Comparison of ENCODE assay signal across 9 mouse cellular contexts in genomic region chr13:34150271-34151027, GRCm38 (mm10). TPM values are rescaled to one million over a fixed set of nuclear protein-coding genes. Genes with fewer than 3 reads are reported as not detected.
DNase-seq lines count a peak whose midpoint lies in the region; ATAC-seq and TF ChIP-seq lines count a peak whose summit lies in the region.
"Had no signal": no experiment of that assay in that cellular context is flagged by ENCODE, and none has a peak within 500 bp of the region (broad histone marks: within the 10 kb centered on the region; RNA-seq: fewer than 3 reads in every experiment).

No protein-coding gene starts in this region.

- H3K4me2 ChIP-seq in lung, embryonic 14.5 days: peak overlapping the region; percentile 74
- peak overlapping the region; percentile 32 for H3K4me2 ChIP-seq in embryonic facial prominence, embryonic 15.5 days (replicated peaks)
- H3K4me2 ChIP-seq in hindbrain, postnatal 0 days (ENCODE audit: low read depth, low read length): peak overlapping the region; percentile 57
- H3K4me2 ChIP-seq in liver, embryonic 13.5 days: peak overlapping the region; percentile 19; the same call in 1 of the 2 replicates
- H3K4me2 ChIP-seq in stomach, embryonic 16.5 days (ENCODE audit: low read depth, low read length): peak overlapping the region; percentile 36

- no peak overlapping the region for H3K4me3 ChIP-seq in lung, embryonic 14.5 days (ENCODE audit: low read depth, low read length)
- peak overlapping the region; percentile 10; the same call in 1 of the 2 replicates for H3K4me3 ChIP-seq in embryonic facial prominence, embryonic 15.5 days (replicated peaks)
- H3K4me3 ChIP-seq in hindbrain, postnatal 0 days (ENCODE audit: low read length): peak overlapping the region; percentile 24
- H3K4me3 ChIP-seq in liver, embryonic 13.5 days (replicated peaks): no peak overlapping the region
- H3K4me3 ChIP-seq in stomach, embryonic 16.5 days (replicated peaks; ENCODE audit: low read length): peak overlapping the region; percentile 2; the same call in 1 of the 2 replicates

- TF ChIP-seq CTCF in lung, embryonic 14.5 days (IDR thresholded peaks at IDR 0.05; ENCODE audit: low read depth): no peak
- no peak for TF ChIP-seq CTCF in hindbrain, postnatal 0 days (IDR thresholded peaks at IDR 0.05; ENCODE audit: low read depth)

- no peak overlapping the region for H3K27ac ChIP-seq in lung, embryonic 14.5 days (ENCODE audit: low read depth)
- H3K27ac ChIP-seq in embryonic facial prominence, embryonic 15.5 days (replicated peaks): peak overlapping the region; percentile 88; the same call in 1 of the 2 replicates
- peak overlapping the region; percentile 92 for H3K27ac ChIP-seq in hindbrain, postnatal 0 days
- H3K27ac ChIP-seq in liver, embryonic 13.5 days: no peak overlapping the region
- peak overlapping the region; percentile 47 for H3K27ac ChIP-seq in stomach, embryonic 16.5 days (ENCODE audit: low read length)

- WGBS in lung, embryonic 14.5 days: 9% methylated on average over 19 of the region's 19 CpGs
- WGBS in embryonic facial prominence, embryonic 15.5 days: 8% methylated on average over 19 of the region's 19 CpGs
- WGBS in hindbrain, postnatal 0 days: 7% methylated on average over 19 of the region's 19 CpGs
- WGBS in liver, embryonic 13.5 days (ENCODE audit: insufficient replicate concordance): 20% methylated on average over 19 of the region's 19 CpGs
- WGBS in stomach, embryonic 16.5 days: 10% methylated on average over 19 of the region's 19 CpGs

- no peaks in the 10 kb centered on the region for H3K9me3 ChIP-seq in lung, embryonic 14.5 days (ENCODE audit: low read depth, low read length)
- no peaks in the 10 kb centered on the region for H3K9me3 ChIP-seq in embryonic facial prominence, embryonic 15.5 days (replicated peaks)
- H3K9me3 ChIP-seq in hindbrain, postnatal 0 days (ENCODE audit: low read length): no peaks in the 10 kb centered on the region
- H3K9me3 ChIP-seq in liver, embryonic 13.5 days (replicated peaks): no peaks in the 10 kb centered on the region
- H3K9me3 ChIP-seq in stomach, embryonic 16.5 days (replicated peaks; ENCODE audit: control insufficient read depth, low read length): no peaks in the 10 kb centered on the region

- no peak for ATAC-seq in lung, embryonic 14.5 days (ENCODE audit: insufficient read depth)
- ATAC-seq in embryonic facial prominence, embryonic 15.5 days (ENCODE audit: insufficient number of reproducible peaks, low FRiP score, low TSS enrichment, low read depth): no peak
- ATAC-seq in hindbrain, postnatal 0 days: 0 out of 2 replicates have a peak, but pooled peaks have one; percentile 4
- ATAC-seq in liver, embryonic 13.5 days (ENCODE audit: low read depth): no peak
- no peak for ATAC-seq in stomach, embryonic 16.5 days (ENCODE audit: insufficient read depth, low FRiP score)
- ATAC-seq in megakaryocyte-erythroid progenitor cell, adult 5-6 weeks (replicated peaks; ENCODE audit: low FRiP score, low TSS enrichment, poor library complexity, severe bottlenecking): no peak

- peak; percentile 37 for DNase-seq in lung, embryonic 14.5 days
- DNase-seq in lung, postnatal 14 days: no peak
- peak; percentile 85 for DNase-seq in hindbrain, postnatal 0 days (ENCODE audit: low spot score)
- DNase-seq in liver, embryonic 13.5 days: no peak
- DNase-seq in lung, postnatal 10 days: no peak

- peaks cover 10% of the 10 kb centered on the region for H3K4me1 ChIP-seq in lung, embryonic 14.5 days (ENCODE audit: insufficient read depth)
- peaks cover 33% of the 10 kb centered on the region for H3K4me1 ChIP-seq in embryonic facial prominence, embryonic 15.5 days
- H3K4me1 ChIP-seq in hindbrain, postnatal 0 days (ENCODE audit: insufficient read depth, low read length): peaks cover 15% of the 10 kb centered on the region
- H3K4me1 ChIP-seq in liver, embryonic 13.5 days (replicated peaks): peaks cover 23% of the 10 kb centered on the region
- H3K4me1 ChIP-seq in stomach, embryonic 16.5 days (ENCODE audit: control insufficient read depth, insufficient read depth, low read length): peaks cover 20% of the 10 kb centered on the region

- 0 out of 2 replicates have a peak overlapping the region, but pooled peaks have one; percentile 10 for H3K9ac ChIP-seq in lung, embryonic 14.5 days
- no peak overlapping the region for H3K9ac ChIP-seq in embryonic facial prominence, embryonic 15.5 days
- H3K9ac ChIP-seq in hindbrain, postnatal 0 days (replicated peaks; ENCODE audit: low read length): peak overlapping the region; percentile 52
- no peak overlapping the region for H3K9ac ChIP-seq in liver, embryonic 13.5 days
- H3K9ac ChIP-seq in stomach, embryonic 16.5 days (ENCODE audit: low read length): peak overlapping the region; percentile 37

- no peaks in the 10 kb centered on the region for H3K27me3 ChIP-seq in lung, embryonic 14.5 days (ENCODE audit: insufficient read depth, low read length)
- no peaks in the 10 kb centered on the region for H3K27me3 ChIP-seq in embryonic facial prominence, embryonic 15.5 days
- H3K27me3 ChIP-seq in hindbrain, postnatal 0 days (ENCODE audit: insufficient read depth, low read length): no peaks in the 10 kb centered on the region
- peaks cover 38% of the 10 kb centered on the region for H3K27me3 ChIP-seq in liver, embryonic 13.5 days
- H3K27me3 ChIP-seq in stomach, embryonic 16.5 days (ENCODE audit: control insufficient read depth, insufficient read depth, low read length): no peaks in the 10 kb centered on the region

- H3K36me3 ChIP-seq in lung, embryonic 14.5 days (ENCODE audit: insufficient read depth): no peaks in the 10 kb centered on the region
- no peaks in the 10 kb centered on the region for H3K36me3 ChIP-seq in embryonic facial prominence, embryonic 15.5 days
- no peaks in the 10 kb centered on the region for H3K36me3 ChIP-seq in hindbrain, postnatal 0 days (ENCODE audit: insufficient read depth, low read length)
- H3K36me3 ChIP-seq in liver, embryonic 13.5 days: no peaks in the 10 kb centered on the region
- H3K36me3 ChIP-seq in stomach, embryonic 16.5 days (ENCODE audit: control insufficient read depth, insufficient read depth, low read length): no peaks in the 10 kb centered on the region

RNA-seq across cellular contexts. Expression of gene Psmg4, which starts 12.3 kb away (rescaled TPM):
- 73.7 and 78.0 TPM in 2 replicates for polyA plus RNA-seq in lung, embryonic 14.5 days (2014; fragmentation: Nextera tagmentation; extraction: Ambion mirVana)
- polyA plus RNA-seq in embryonic facial prominence, embryonic 15.5 days (2015; fragmentation: Nextera tagmentation; extraction: Ambion mirVana): 72.6 and 76.4 TPM in 2 replicates
- 41.6 and 75.9 TPM in 2 replicates for total RNA-seq in hindbrain, postnatal 0 days (2014; rRNA removed)
- 88.5 and 92.0 TPM in 2 replicates for polyA plus RNA-seq in hindbrain, postnatal 0 days (2015; fragmentation: Nextera tagmentation; extraction: Ambion mirVana)
- polyA plus RNA-seq in liver, embryonic 13.5 days (2015; fragmentation: Nextera tagmentation; extraction: Ambion mirVana): 50.0 and 51.6 TPM in 2 replicates
- 58.8 and 62.9 TPM in 2 replicates for polyA plus RNA-seq in stomach, embryonic 16.5 days (2015; fragmentation: Nextera tagmentation; extraction: Ambion mirVana)
- total RNA-seq in megakaryocyte-erythroid progenitor cell, adult 5-6 weeks (2014; fragmentation: Nextera tagmentation): 53.4 and 73.9 TPM in 2 replicates
- total RNA-seq in megakaryocyte-erythroid progenitor cell, adult 5-6 weeks (2017): 145 and 217 TPM in 2 replicates

RNA-seq across cellular contexts. Expression of gene Tubb2b, which starts 20.2 kb away (rescaled TPM):
- polyA plus RNA-seq in lung, embryonic 14.5 days (2014; fragmentation: Nextera tagmentation; extraction: Ambion mirVana): 13.3 and 15.9 TPM in 2 replicates
- 55.4 and 56.9 TPM in 2 replicates for polyA plus RNA-seq in embryonic facial prominence, embryonic 15.5 days (2015; fragmentation: Nextera tagmentation; extraction: Ambion mirVana)
- total RNA-seq in hindbrain, postnatal 0 days (2014; rRNA removed): 4,422 and 4,857 TPM in 2 replicates
- polyA plus RNA-seq in hindbrain, postnatal 0 days (2015; fragmentation: Nextera tagmentation; extraction: Ambion mirVana): 709 and 787 TPM in 2 replicates
- 1.3 and 1.5 TPM in 2 replicates for polyA plus RNA-seq in liver, embryonic 13.5 days (2015; fragmentation: Nextera tagmentation; extraction: Ambion mirVana)
- polyA plus RNA-seq in stomach, embryonic 16.5 days (2015; fragmentation: Nextera tagmentation; extraction: Ambion mirVana): 41.7 and 45.5 TPM in 2 replicates
- total RNA-seq in megakaryocyte-erythroid progenitor cell, adult 5-6 weeks (2014; fragmentation: Nextera tagmentation): not detected in 2 replicates
- not detected in 2 replicates for total RNA-seq in megakaryocyte-erythroid progenitor cell, adult 5-6 weeks (2017)
- total RNA-seq: liver, adult 2 months had no signal

Comparison
In these comparisons a context has a peak if more than half of its experiments do, and no peak if none do; other contexts are left out.
1. DNase-seq: peak in lung, embryonic 14.5 days (single experiment) and hindbrain, postnatal 0 days (single experiment); none in lung, postnatal 14 days (single experiment), liver, embryonic 13.5 days (single experiment) and lung, postnatal 10 days (single experiment).
2. H3K27ac ChIP-seq: peak in embryonic facial prominence, embryonic 15.5 days (single experiment), hindbrain, postnatal 0 days (single experiment) and stomach, embryonic 16.5 days (single experiment); none in lung, embryonic 14.5 days (single experiment) and liver, embryonic 13.5 days (single experiment).
3. H3K4me2 ChIP-seq: peak in every context shown above with its lines; median percentile 74 in lung, embryonic 14.5 days; 57 in hindbrain, postnatal 0 days; 36 in stomach, embryonic 16.5 days; 32 in embryonic facial prominence, embryonic 15.5 days; 19 in liver, embryonic 13.5 days.
4. H3K4me3 ChIP-seq: peak in embryonic facial prominence, embryonic 15.5 days (single experiment), hindbrain, postnatal 0 days (single experiment) and stomach, embryonic 16.5 days (single experiment); none in lung, embryonic 14.5 days (single experiment) and liver, embryonic 13.5 days (single experiment).
5. H3K9ac ChIP-seq: peak in lung, embryonic 14.5 days (single experiment), hindbrain, postnatal 0 days (single experiment) and stomach, embryonic 16.5 days (single experiment); none in embryonic facial prominence, embryonic 15.5 days (single experiment) and liver, embryonic 13.5 days (single experiment).
6. RNA of gene Tubb2b, which starts 20.2 kb away (polyA plus RNA-seq): 709 to 787 TPM in hindbrain, postnatal 0 days; 55.4 to 56.9 TPM in embryonic facial prominence, embryonic 15.5 days, 41.7 to 45.5 TPM in stomach, embryonic 16.5 days, 13.3 to 15.9 TPM in lung, embryonic 14.5 days and 1.3 to 1.5 TPM in liver, embryonic 13.5 days; every median in the first group is over 10 times any median in the second.